Mouse (Mus musculus) heart, postnatal 14 days (tissue): ENCODE measurements around the gene Peli1. TPM values are rescaled to one million over a fixed set of nuclear protein-coding genes. Genes with fewer than 3 reads are reported as not detected.

Experiments used
- DNase-seq, 2 experiments: peaks; one replicate each; pipeline ENCODE4 v3.0.0; 2021 to 2022
- intact Hi-C: fragments of 180-260 bp; cut with DNase I; formaldehyde crosslinking; loops from one replicate; pipeline ENCODE4 v1.15.1; 2025
- total RNA-seq, 2 experiments: library from RNA; stranded (reverse); gene quantifications; 2 replicates each; pipeline ENCODE4 v1.2.3; 2021

The Peli1 gene
- total RNA-seq, 2 experiments from 2014 or later, result 20.1 to 20.7 TPM

DNA sequence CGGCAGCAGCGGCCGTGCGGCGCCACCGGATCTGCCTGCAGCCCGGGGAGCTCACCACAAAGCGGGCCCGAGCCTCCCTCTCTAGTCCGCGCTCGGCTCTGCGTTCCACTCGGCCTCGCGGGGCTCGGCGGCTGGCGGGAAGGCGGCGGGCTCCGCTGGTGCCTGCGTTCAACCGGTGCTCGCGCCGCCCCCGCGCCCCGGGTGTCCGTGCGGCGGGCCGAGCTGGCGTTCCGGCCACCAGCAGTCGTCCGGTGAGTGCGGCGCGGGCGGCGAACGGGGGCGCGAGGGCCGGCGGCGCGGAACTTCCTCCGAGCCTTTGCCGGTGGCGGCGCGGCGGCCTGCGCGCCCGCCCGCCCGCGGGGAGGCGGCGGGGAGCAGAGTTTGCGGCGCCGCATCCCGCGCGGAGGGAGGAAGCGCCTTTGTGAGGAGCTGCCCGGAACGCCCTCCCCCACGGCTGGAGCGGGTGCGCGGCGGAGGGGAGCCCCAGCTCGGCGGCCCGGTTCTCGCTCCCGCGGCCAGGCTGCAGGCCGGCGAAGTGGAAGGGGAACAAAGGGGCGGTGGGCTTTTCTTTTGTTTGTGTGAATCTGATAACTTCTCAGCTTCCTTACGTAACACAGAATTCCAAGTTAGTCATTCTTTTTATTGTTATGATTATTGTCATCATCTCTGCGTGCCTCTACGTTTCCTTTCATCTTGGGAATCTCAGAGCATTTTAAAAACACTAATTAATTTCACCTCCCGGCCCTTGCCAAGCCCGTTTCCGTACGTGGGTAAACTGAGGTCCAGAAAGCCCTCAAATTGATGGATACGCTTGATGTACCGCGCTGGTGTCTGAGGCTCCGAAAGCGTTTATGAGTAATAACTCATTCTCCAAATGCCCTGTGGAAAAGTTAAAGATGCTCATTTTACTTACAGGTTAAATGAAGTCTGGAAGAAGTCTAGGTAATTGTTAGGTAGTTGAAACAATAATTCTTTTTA, 626 bp downstream of the Peli1 start:
- DNase-seq, result peak; percentile 76 to 79
- intact Hi-C loops, result loop anchor here (2.0 to 10.0 kb wide), 4 partner anchors 83 to 299 kb away; partner anchors contain the start of gene Vps54

DNA sequence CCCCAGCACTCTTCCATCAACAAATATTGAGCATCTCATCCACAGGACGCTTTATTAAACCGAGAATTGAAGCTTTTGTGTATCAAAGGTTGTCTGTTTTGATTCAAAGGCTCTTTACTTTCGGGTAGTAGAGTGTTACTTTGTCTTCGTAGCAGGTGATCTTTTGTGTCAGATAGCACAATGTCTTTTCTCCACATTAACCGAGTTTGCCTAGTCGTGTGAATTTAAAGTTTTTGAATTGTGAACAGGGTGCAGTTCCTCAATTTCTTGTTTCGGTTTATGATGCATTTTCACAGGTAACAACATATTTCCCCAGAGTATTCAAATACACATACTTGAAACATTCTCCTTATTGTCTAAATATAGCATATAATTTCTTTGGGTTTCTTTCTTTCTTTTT, 1.5 kb downstream of the Peli1 start:
- DNase-seq, result no peak

GRCm38 (mm10) chr11:21093081-21093815, 2.2 kb downstream of the Peli1 start:
- intact Hi-C loops, result loop anchor here (5.0 to 10.0 kb wide), 2 partner anchors 142 to 301 kb away; partner anchors contain the start of gene Vps54

More for the DNA sequence above, 1.5 kb downstream of the Peli1 start:
- intact Hi-C loops, result loop anchor here (5.0 to 10.0 kb wide), 2 partner anchors 142 to 300 kb away; partner anchors contain the start of gene Vps54

DNA sequence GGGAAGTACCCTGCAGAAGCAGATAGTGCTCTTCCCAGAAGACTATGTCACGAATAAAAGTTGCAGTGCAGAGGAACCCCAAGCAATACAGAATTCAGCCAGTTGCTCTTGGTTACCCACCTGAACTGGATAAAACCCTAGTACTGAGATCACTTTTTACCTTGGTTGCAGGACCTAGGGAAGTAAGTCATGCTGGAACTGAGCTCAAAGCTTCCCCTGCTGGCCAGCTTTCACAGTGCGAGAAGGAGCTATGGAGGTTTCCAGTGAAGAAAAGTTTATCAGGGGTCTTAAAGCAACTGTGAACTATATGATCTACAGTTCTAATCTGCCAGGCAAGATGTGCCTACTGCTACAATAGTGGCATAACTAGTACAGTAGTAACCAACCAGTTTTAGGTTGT, 5.5 kb downstream of the Peli1 start:
- intact Hi-C loops, result loop anchor here (10.0 kb wide), 1 partner anchor 138 kb away; the partner anchor contains the start of gene Vps54

More at GRCm38 (mm10) chr11:21093081-21093815, 2.2 kb downstream of the Peli1 start:
- no peak for DNase-seq

GRCm38 (mm10) chr11:21098457-21098856, 7.4 kb downstream of the Peli1 start:
- intact Hi-C loops, result loop anchor here (10.0 kb wide), 1 partner anchor 136 kb away; the partner anchor contains the start of gene Vps54
- no peak for DNase-seq

More for the DNA sequence above, 5.5 kb downstream of the Peli1 start:
- DNase-seq, result no peak

- intact Hi-C loops, result no loop called here
- no peak for DNase-seq
Observed at GRCm38 (mm10) chr11:21100704-21101103, 9.6 kb downstream of the Peli1 start.

DNA sequence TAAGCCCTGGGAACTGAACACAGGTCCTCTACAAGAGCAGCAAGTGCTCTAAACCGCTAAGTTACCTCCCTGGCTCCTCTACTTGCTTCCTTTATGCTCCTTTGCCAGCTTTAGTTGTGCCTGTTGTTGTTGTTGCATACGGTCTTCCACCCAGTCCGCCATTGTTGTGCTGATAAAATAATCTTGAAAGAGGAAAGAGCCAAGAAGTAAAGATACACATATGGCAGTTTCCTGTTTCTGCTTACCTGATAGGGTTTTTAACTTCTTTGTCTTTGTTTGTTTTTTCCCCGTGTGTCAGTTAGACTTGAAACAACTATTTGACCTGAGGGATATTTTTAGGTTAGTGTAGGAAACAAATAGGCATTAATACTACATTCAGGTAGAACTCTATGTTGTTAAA, 10.2 kb downstream of the Peli1 start:
- intact Hi-C loops, result no loop called here
- no peak for DNase-seq

DNA sequence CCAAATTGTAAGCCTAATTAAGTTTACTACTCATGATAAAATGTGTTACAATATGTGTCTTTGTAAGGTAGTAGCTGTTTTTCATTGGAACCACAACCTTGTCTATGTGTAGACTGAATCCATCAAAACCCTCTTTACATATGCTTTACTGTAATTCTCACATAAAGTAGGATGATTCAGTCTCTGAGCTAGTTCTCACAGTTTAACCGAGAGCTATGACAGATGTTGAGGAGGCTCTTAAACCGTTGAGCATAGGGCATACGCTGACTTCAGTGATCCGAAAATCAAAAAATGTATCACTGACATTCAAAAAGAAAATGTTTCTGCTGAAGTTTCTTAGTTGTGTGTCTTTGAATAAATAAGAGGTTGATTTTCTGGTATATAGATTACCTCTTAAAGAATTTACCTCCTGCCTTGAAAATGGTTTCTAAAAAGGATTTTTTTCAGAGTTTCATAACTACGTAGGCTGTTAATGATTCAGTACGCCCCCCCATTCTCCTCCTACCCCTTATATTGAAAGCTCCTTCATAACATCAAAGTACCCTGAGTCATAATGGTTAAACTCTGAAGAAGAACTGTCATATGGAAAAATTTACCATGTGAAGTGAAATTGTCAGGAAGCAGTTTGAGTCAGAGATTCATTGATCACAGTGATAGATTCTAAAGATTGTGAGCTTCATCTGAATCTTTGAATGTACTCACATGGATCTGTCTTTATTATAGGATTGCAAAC, 11.3 kb downstream of the Peli1 start:
- intact Hi-C loops, result no loop called here
- DNase-seq, result no peak

GRCm38 (mm10) chr11:21103186-21103585, 12.1 kb downstream of the Peli1 start:
- intact Hi-C loops, result no loop called here
- no peak for DNase-seq

GRCm38 (mm10) chr11:21105393-21105792, 14.3 kb downstream of the Peli1 start:
- DNase-seq, result no peak
- intact Hi-C loops, result no loop called here

- DNase-seq, result no peak
- intact Hi-C loops, result no loop called here
Observed at GRCm38 (mm10) chr11:21107120-21107519, 16.0 kb downstream of the Peli1 start.

DNA sequence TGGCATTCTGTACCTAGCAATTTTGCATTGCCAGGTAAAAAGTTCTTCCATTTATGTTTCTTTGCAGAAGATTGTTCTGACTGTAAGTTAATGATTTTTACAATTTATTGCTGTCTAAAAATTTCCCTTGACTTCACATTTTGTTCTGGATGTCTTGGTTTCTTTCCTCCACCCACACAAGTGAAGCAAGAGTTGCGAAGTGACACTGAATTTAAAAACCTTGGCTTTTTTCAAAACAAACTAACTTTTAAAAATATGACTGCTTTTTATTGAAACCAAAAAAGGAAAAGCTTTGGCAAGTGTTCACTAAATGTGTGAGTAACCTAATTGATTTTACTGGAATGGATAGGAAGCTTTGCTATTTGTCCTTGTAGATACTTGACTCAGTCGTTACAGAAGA, 18.2 kb downstream of the Peli1 start:
- no peak for DNase-seq
- intact Hi-C loops, result no loop called here

GRCm38 (mm10) chr11:21114516-21114915, 23.4 kb downstream of the Peli1 start:
- no peak for DNase-seq
- intact Hi-C loops, result no loop called here

- intact Hi-C loops, result no loop called here
- no peak for DNase-seq
Observed at GRCm38 (mm10) chr11:21115804-21116203, 24.7 kb downstream of the Peli1 start.

- DNase-seq, result no peak
- intact Hi-C loops, result no loop called here
Observed at GRCm38 (mm10) chr11:21116623-21117295, 25.7 kb downstream of the Peli1 start.

GRCm38 (mm10) chr11:21121737-21122136, 30.6 kb downstream of the Peli1 start:
- intact Hi-C loops, result no loop called here
- DNase-seq, result no peak

GRCm38 (mm10) chr11:21122399-21122798, 31.3 kb downstream of the Peli1 start:
- DNase-seq, result no peak
- intact Hi-C loops, result no loop called here

GRCm38 (mm10) chr11:21131692-21132091, 40.6 kb downstream of the Peli1 start:
- intact Hi-C loops, result no loop called here
- no peak for DNase-seq

DNA sequence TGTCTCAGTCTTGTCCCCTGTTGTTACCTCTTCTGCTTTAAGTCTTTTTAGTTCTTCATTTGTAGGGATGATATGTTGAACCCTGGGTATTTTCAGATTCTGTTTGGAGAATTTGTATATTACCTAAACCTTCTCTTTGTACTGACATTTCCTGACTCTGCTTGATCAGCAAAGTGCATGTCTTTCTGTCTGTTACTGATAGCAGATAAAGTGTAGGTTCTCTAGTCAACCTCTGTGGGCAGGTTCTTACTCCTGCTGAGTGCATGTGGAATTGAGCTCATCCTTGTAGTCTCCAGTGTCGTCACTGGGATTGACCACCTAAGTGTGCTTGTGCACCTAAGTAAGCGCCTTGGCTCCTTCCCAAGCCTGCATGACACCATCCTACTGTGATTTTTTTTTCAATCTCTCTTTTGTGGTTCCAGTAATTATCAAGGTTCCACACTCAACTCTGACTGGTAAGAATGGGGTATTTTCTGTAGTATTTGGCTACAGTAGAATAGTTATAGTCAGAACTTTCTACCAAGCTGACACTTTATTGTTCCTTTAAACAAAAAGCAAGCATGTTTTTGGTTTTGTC, 43.9 kb downstream of the Peli1 start:
- no peak for DNase-seq
- intact Hi-C loops, result no loop called here
